Mouse (Mus musculus) erythroblast, embryonic 14.5 days (primary cell): ENCODE results near the gene Ang. TPM values are rescaled to one million over a fixed set of nuclear protein-coding genes. Genes with fewer than 3 reads are reported as not detected.

Experiments used
- H3K27me3 ChIP-seq: 2 replicates; pipeline ENCODE4 v1.6.1; 2012; ENCODE audit warnings: inconsistent platforms; ENCODE audit not compliant: control insufficient read depth
- H3K36me3 ChIP-seq: 2 replicates; pipeline ENCODE4 v1.6.1; 2012; ENCODE audit warnings: mild to moderate bottlenecking, inconsistent platforms; ENCODE audit not compliant: control insufficient read depth
- H3K4me1 ChIP-seq: 2 replicates; pipeline ENCODE4 v1.6.1; 2012; ENCODE audit warnings: inconsistent platforms; ENCODE audit not compliant: control insufficient read depth
- H3K4me3 ChIP-seq: replicated peaks from 2 replicates; pipeline ENCODE3; 2012; ENCODE audit warnings: moderate library complexity, mild to moderate bottlenecking, inconsistent platforms
- H3K9me3 ChIP-seq: 2 replicates; pipeline ENCODE4 v1.6.1; 2012; ENCODE audit warnings: low read length, inconsistent platforms, mixed read lengths; ENCODE audit not compliant: control insufficient read depth
- GATA1 ChIP-seq: IDR thresholded peaks from 2 replicates; pipeline ENCODE4 v1.6.1; 2012; ENCODE audit warnings: low read length, inconsistent platforms, mixed read lengths
- TAL1 ChIP-seq: IDR thresholded peaks from 3 replicates; pipeline ENCODE4 v1.6.1; 2012; ENCODE audit warnings: low read length, inconsistent platforms, mixed read lengths
- polyA plus RNA-seq: library from polyadenylated mRNA; stranded (reverse); fragments of >175 nt; gene quantifications from 2 replicates; pipeline ENCODE4 v1.2.3, GENCODE M21; 2012

Ang gene
- polyA plus RNA-seq, 1 experiment = not detected

DNA sequence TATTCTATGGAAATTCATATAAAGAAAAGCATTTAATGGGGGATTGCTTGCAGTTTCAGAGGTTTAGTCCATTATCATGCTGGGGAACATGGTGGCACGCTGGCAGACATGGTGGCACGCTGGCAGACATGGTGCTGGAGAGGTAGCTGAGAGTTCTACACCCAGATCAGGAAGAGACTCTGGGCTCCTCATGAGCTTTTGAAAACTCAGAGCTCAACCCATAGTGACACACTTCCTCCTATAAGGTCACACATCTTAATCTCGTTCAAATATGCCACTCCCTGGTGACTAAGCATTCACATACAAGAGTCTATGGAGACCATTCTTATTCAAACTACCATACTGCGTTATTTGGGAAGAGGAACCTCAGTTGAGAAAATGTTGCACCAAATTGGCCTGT is 41.4 kb downstream of the Ang start:
- peaks cover 55% of the 10 kb centered on the region for H3K4me1 ChIP-seq
- H3K4me3 ChIP-seq = no peak overlapping the region
- H3K9me3 ChIP-seq = no peaks in the 10 kb centered on the region
- peaks cover 4% of the 10 kb centered on the region; the same call in 1 of the 2 replicates for H3K36me3 ChIP-seq
- TF ChIP-seq GATA1 (no peak), TAL1 (no peak)
- H3K27me3 ChIP-seq = no peaks in the 10 kb centered on the region

DNA sequence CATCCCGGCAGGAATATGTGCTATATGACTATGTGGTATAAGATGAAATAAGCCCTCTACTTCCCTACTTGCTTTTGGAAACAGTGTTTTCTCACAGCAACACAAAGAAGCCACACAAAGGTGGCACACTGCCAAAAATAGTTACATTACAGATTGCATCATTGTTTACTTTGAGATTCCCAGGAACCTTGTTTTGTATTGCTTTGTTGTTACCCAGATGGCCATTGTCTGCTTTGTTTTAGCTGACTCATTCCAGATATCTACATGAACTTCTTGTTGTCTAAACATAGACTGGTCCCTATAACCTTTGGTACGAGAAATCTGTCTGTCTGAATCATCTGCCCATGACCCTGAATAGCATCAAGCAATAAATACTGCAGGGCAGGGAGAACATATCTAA is 49.4 kb downstream of the Ang start:
- H3K4me1 ChIP-seq = peaks cover 57% of the 10 kb centered on the region
- peaks cover 1% of the 10 kb centered on the region; the same call in 1 of the 2 replicates for H3K36me3 ChIP-seq
- no peak overlapping the region for H3K4me3 ChIP-seq
- no peaks in the 10 kb centered on the region for H3K27me3 ChIP-seq
- H3K9me3 ChIP-seq = no peaks in the 10 kb centered on the region
- TF ChIP-seq GATA1 (no peak), TAL1 (no peak)

- no peaks in the 10 kb centered on the region for H3K9me3 ChIP-seq
- TF ChIP-seq GATA1 (no peak), TAL1 (no peak)
- H3K4me1 ChIP-seq = peaks cover 74% of the 10 kb centered on the region
- H3K4me3 ChIP-seq = peak overlapping the region; percentile 9
- peaks cover 4% of the 10 kb centered on the region; the same call in 1 of the 2 replicates for H3K36me3 ChIP-seq
- H3K27me3 ChIP-seq = no peaks in the 10 kb centered on the region
Observed at GRCm38 (mm10) chr14:51142119-51142518, 51.2 kb downstream of the Ang start.

- Histone ChIP-seq H3K27me3 (no peaks in the 10 kb centered on the region), H3K36me3 (peaks cover 4% of the 10 kb centered on the region; the same call in 1 of the 2 replicates), H3K4me3 (peak overlapping the region; percentile 9), H3K9me3 (no peaks in the 10 kb centered on the region), H3K4me1 (peaks cover 78% of the 10 kb centered on the region)
- TF ChIP-seq GATA1 (no peak), TAL1 (no peak)
Observed at GRCm38 (mm10) chr14:51142568-51142967, 51.6 kb downstream of the Ang start.

GRCm38 (mm10) chr14:51143287-51143686 is 52.3 kb downstream of the Ang start:
- Histone ChIP-seq H3K9me3 (no peaks in the 10 kb centered on the region), H3K36me3 (peaks cover 4% of the 10 kb centered on the region; the same call in 1 of the 2 replicates), H3K4me3 (peak overlapping the region; percentile 33), H3K27me3 (no peaks in the 10 kb centered on the region), H3K4me1 (peaks cover 85% of the 10 kb centered on the region)
- TF ChIP-seq TAL1 (no peak), GATA1 (no peak)

DNA sequence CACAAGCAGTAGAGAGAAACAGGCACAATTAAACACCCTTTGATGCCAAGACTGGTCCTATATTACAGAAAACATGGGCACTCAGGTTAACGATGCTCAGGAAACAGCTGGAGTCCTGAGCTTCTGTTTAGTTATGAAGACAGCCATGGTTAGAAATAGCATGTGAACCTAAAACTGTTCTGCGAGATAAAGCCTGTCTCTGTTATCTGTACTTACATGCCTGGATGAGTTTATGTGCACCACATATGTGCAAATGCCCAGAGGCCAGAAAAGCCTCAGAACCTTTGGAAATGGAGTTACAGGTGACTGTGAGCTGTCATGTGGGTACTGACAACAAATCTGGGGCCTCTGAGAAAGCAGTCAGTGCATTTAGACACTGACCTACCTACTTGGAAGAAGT is 53.0 kb downstream of the Ang start:
- peaks cover 92% of the 10 kb centered on the region for H3K4me1 ChIP-seq
- H3K36me3 ChIP-seq = peaks cover 4% of the 10 kb centered on the region; the same call in 1 of the 2 replicates
- H3K27me3 ChIP-seq = no peaks in the 10 kb centered on the region
- H3K9me3 ChIP-seq = no peaks in the 10 kb centered on the region
- peak overlapping the region; percentile 33 for H3K4me3 ChIP-seq
- peak; percentile 75 for TF ChIP-seq GATA1
- peak; percentile 68 for TF ChIP-seq TAL1

DNA sequence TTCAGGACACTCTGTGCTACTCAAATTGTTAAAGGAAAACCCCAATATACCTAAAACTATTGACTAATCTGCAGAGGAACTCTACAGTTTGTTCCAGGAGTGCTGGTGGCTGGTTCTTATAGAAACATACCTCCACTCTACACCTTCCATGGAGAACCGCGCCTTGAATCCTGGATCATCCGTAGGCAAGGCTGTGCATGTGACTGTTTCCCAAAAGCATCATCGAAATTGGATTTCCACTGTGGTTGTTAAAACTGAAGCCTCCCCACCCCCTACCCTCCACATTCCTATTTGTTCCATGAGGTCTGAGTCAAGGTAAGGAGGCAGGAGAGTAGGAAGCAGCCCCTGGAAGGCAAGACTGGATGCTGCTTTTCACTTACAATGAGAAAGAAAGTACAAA is 53.5 kb downstream of the Ang start:
- TF ChIP-seq TAL1 (no peak), GATA1 (no peak)
- peak overlapping the region; percentile 32 for H3K4me3 ChIP-seq
- peaks cover 97% of the 10 kb centered on the region for H3K4me1 ChIP-seq
- peaks cover 4% of the 10 kb centered on the region; the same call in 1 of the 2 replicates for H3K36me3 ChIP-seq
- H3K9me3 ChIP-seq = no peaks in the 10 kb centered on the region
- H3K27me3 ChIP-seq = no peaks in the 10 kb centered on the region

- Histone ChIP-seq H3K4me1 (peaks cover 98% of the 10 kb centered on the region), H3K27me3 (no peaks in the 10 kb centered on the region), H3K9me3 (no peaks in the 10 kb centered on the region), H3K4me3 (no peak overlapping the region), H3K36me3 (peaks cover 4% of the 10 kb centered on the region; the same call in 1 of the 2 replicates)
- TF ChIP-seq TAL1 (no peak), GATA1 (no peak)
Observed at GRCm38 (mm10) chr14:51145521-51145920, 54.6 kb downstream of the Ang start.

DNA sequence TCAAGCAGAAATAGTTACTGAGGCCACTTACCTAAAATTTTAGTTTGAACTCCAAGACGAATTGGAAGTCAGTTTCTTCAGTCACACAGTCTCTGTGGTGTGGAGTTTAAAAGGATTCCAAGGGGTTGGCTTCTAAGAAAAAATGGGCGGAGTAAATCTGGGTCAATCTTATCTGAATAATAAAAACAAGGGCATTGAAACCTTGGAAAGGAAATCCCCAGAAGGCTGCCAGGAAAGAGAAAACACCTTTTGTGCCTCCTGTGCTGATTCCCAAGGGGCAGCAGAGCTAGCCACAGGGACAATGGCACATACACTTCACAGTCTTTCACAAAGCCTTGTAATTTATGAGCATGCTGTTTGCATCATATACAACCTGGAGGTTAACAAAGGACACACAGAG is 55.7 kb downstream of the Ang start, which contains the start of gene Rnase1:
Gene Rnase1 (minus strand): TSS at position 101 of the 400 bp plus-strand sequence.
- TF ChIP-seq GATA1 (no peak), TAL1 (no peak)
- H3K4me3 ChIP-seq = no peak within 1 kb of the TSS
- no peaks in the 10 kb centered on the region for H3K27me3 ChIP-seq
- H3K9me3 ChIP-seq = no peaks in the 10 kb centered on the region
- H3K4me1 ChIP-seq = peaks cover 93% of the 10 kb centered on the region
- H3K36me3 ChIP-seq = peaks cover 4% of the 10 kb centered on the region; the same call in 1 of the 2 replicates

- H3K27me3 ChIP-seq = no peaks in the 10 kb centered on the region
- no peak overlapping the region for H3K4me3 ChIP-seq
- peaks cover 4% of the 10 kb centered on the region; the same call in 1 of the 2 replicates for H3K36me3 ChIP-seq
- TF ChIP-seq TAL1 (no peak), GATA1 (no peak)
- H3K4me1 ChIP-seq = peaks cover 91% of the 10 kb centered on the region
- H3K9me3 ChIP-seq = no peaks in the 10 kb centered on the region
Observed at GRCm38 (mm10) chr14:51148006-51148405, 57.1 kb downstream of the Ang start.
